7 mouse cellular contexts compared by ENCODE assay signal in the genomic region with DNA sequence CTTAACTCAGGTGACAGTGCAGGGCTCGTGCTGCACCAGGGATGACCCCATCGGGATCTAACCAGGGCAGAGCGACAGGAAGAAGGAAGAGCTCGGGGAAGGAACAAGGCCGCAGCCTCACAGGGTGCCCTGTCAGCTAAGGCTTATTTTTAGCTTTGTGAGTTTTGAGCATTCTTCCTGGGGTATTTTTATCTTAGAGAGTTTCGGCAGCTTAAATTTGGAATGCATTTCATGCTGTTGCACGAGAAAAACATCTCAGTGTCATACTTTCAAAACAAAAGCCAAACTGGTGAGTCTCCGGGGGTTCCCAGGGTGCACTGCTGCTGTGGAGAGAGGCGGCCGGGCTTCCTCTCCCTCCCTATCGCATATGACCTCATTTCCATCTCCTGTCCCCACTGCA. TPM values are rescaled to one million over a fixed set of nuclear protein-coding genes. Genes with fewer than 3 reads are reported as not detected.
DNase-seq lines count a peak whose midpoint lies in the region; ATAC-seq and TF ChIP-seq lines count a peak whose summit lies in the region.

No protein-coding gene starts in this region.

- H3K9me3 ChIP-seq in kidney, embryonic 16.5 days (ENCODE audit: low read length): no peaks in the 10 kb centered on the region

- DNase-seq in thymus, adult 2 months: no peak
- DNase-seq in thymus, postnatal 25 days: no peak
- DNase-seq in heart, adult 2 months: peak; percentile 67 to 74
- DNase-seq in cerebellum, postnatal 25 days: no peak

- TF ChIP-seq CTCF in thymus, adult 2 months (IDR thresholded peaks at IDR 0.05; ENCODE audit: borderline replicate concordance, control insufficient read depth, extremely low read depth, insufficient read depth, low read length, poor library complexity): no peak
- TF ChIP-seq CTCF in heart, adult 2 months (IDR thresholded peaks at IDR 0.05): no peak
- no peak for TF ChIP-seq CTCF in small intestine, adult 2 months (IDR thresholded peaks at IDR 0.05; ENCODE audit: extremely low read depth, insufficient read length, insufficient replicate concordance, low read depth, low read length)

- H3K9ac ChIP-seq in heart, adult 2 months (ENCODE audit: low read depth, low read length): peak overlapping the region; percentile 58; the same call in 1 of the 2 replicates
- no peak overlapping the region for H3K9ac ChIP-seq in kidney, embryonic 16.5 days (replicated peaks; ENCODE audit: low read length)

- H3K4me2 ChIP-seq in kidney, embryonic 16.5 days (replicated peaks; ENCODE audit: low read depth, low read length): no peak overlapping the region

- H3K4me3 ChIP-seq in thymus, adult 2 months (ENCODE audit: control insufficient read depth, insufficient read depth, low read length): no peak overlapping the region
- H3K4me3 ChIP-seq in heart, adult 2 months: peak overlapping the region; percentile 35
- no peak overlapping the region for H3K4me3 ChIP-seq in kidney, embryonic 16.5 days (ENCODE audit: low read length)
- H3K4me3 ChIP-seq in small intestine, adult 2 months (ENCODE audit: low read depth, low read length): no peak overlapping the region

- no peaks in the 10 kb centered on the region for H3K27me3 ChIP-seq in thymus, adult 2 months (ENCODE audit: control insufficient read depth, insufficient read depth, low read length)
- no peaks in the 10 kb centered on the region for H3K27me3 ChIP-seq in heart, adult 2 months (ENCODE audit: control insufficient read depth, insufficient read depth, low read length)
- no peaks in the 10 kb centered on the region for H3K27me3 ChIP-seq in kidney, embryonic 16.5 days (ENCODE audit: insufficient read depth, low read length)
- H3K27me3 ChIP-seq in small intestine, adult 2 months (ENCODE audit: control insufficient read depth, insufficient read depth, low read length): no peaks in the 10 kb centered on the region

- intact Hi-C loops in heart, adult 2 months (cut with DNase I): loop anchor here (1.0 kb wide), 1 partner anchor 37 kb away; no protein-coding TSS in a partner anchor

- no peak for TF ChIP-seq POLR2A in thymus, adult 2 months (IDR thresholded peaks at IDR 0.05; ENCODE audit: control insufficient read depth, extremely low read depth, insufficient read depth, low read length, poor library complexity)
- TF ChIP-seq POLR2A in heart, adult 2 months (IDR thresholded peaks at IDR 0.05; ENCODE audit: insufficient read depth, low read depth, low read length): peak; percentile 63
- TF ChIP-seq POLR2A in small intestine, adult 2 months (IDR thresholded peaks at IDR 0.05; ENCODE audit: low read depth, low read length): no peak

- H3K79me2 ChIP-seq in heart, adult 2 months (replicated peaks; ENCODE audit: control insufficient read depth, insufficient read depth, low read length): no peaks in the 10 kb centered on the region

- ATAC-seq in kidney, embryonic 16.5 days (ENCODE audit: low FRiP score, low TSS enrichment): 0 out of 2 replicates have a peak, but pooled peaks have one; percentile 54
- ATAC-seq in monocyte, adult 5-6 weeks (replicated peaks; ENCODE audit: insufficient number of reproducible peaks, low FRiP score, low TSS enrichment, poor library complexity, severe bottlenecking): no peak

- H3K27ac ChIP-seq in thymus, adult 2 months (ENCODE audit: control insufficient read depth, insufficient read depth, low read length): peak overlapping the region; percentile 15; the same call in 1 of the 2 replicates
- peak overlapping the region; percentile 81 for H3K27ac ChIP-seq in heart, adult 2 months
- peak overlapping the region; percentile 61 for H3K27ac ChIP-seq in kidney, embryonic 16.5 days (ENCODE audit: low read length)
- peak overlapping the region; percentile 39 for H3K27ac ChIP-seq in small intestine, adult 2 months (ENCODE audit: insufficient read depth, low read depth, low read length)

- H3K36me3 ChIP-seq in thymus, adult 2 months (ENCODE audit: control insufficient read depth, insufficient read depth, low read length): no peaks in the 10 kb centered on the region
- H3K36me3 ChIP-seq in heart, adult 2 months (ENCODE audit: control insufficient read depth, insufficient read depth, low read length): peaks cover 4% of the 10 kb centered on the region
- H3K36me3 ChIP-seq in kidney, embryonic 16.5 days (ENCODE audit: insufficient read depth, low read length): peaks cover 6% of the 10 kb centered on the region; the same call in 1 of the 2 replicates
- peaks cover 2% of the 10 kb centered on the region; the same call in 1 of the 2 replicates for H3K36me3 ChIP-seq in small intestine, adult 2 months (ENCODE audit: control insufficient read depth, insufficient read depth, low read length)

- 71% methylated on average over 11 of the region's 11 CpGs for WGBS in thymus, adult 2 months
- WGBS in heart, adult 2 months: 2% methylated on average over 11 of the region's 11 CpGs
- 36% methylated on average over 11 of the region's 11 CpGs for WGBS in kidney, embryonic 16.5 days
- WGBS in small intestine, adult 2 months: 74% methylated on average over 11 of the region's 11 CpGs

- TF ChIP-seq EP300 in heart, adult 2 months (IDR thresholded peaks at IDR 0.05; ENCODE audit: insufficient read depth, low read depth, low read length): no peak

- H3K4me1 ChIP-seq in thymus, adult 2 months (replicated peaks; ENCODE audit: control insufficient read depth, insufficient read depth, low read length): peaks cover 2% of the 10 kb centered on the region; the same call in 1 of the 2 replicates
- H3K4me1 ChIP-seq in heart, adult 2 months (ENCODE audit: control insufficient read depth, insufficient read depth, low read length): peaks cover 10% of the 10 kb centered on the region
- no peaks in the 10 kb centered on the region for H3K4me1 ChIP-seq in kidney, embryonic 16.5 days (ENCODE audit: insufficient read depth, low read length)
- no peaks in the 10 kb centered on the region for H3K4me1 ChIP-seq in small intestine, adult 2 months (ENCODE audit: control insufficient read depth, insufficient read depth, insufficient read length, low read length)

RNA-seq across cellular contexts. Expression of a gene that starts 37.4 kb away (rescaled TPM):
- 18.4 and 22.2 TPM in 2 replicates for polyA plus RNA-seq in thymus, adult 2 months (2012; rRNA removed)
- 100 to 1,000 TPM; 106 to 114 TPM for total RNA-seq in heart, adult 2 months (2021)
- polyA plus RNA-seq in heart, adult 2 months (2012; rRNA removed): 24.6 and 57.9 TPM in 2 replicates
- polyA plus RNA-seq in kidney, embryonic 16.5 days (2015; fragmentation: Nextera tagmentation; extraction: Ambion mirVana): 38.5 and 41.8 TPM in 2 replicates
- 5.0 and 9.6 TPM in 2 replicates for polyA plus RNA-seq in small intestine, adult 2 months (2012; rRNA removed)
- 96.7 to 110 TPM (median 107 TPM) in 3 replicates for total RNA-seq in monocyte, adult 5-6 weeks (2017)

RNA-seq across cellular contexts. Expression of a gene that starts 38.2 kb away (rescaled TPM):
- 10.3 and 13.2 TPM in 2 replicates for polyA plus RNA-seq in thymus, adult 2 months (2012; rRNA removed)
- total RNA-seq in heart, adult 2 months (2021): 10 to 100 TPM; 52.0 to 65.4 TPM
- 20.4 and 31.1 TPM in 2 replicates for polyA plus RNA-seq in heart, adult 2 months (2012; rRNA removed)
- polyA plus RNA-seq in kidney, embryonic 16.5 days (2015; fragmentation: Nextera tagmentation; extraction: Ambion mirVana): 28.3 and 30.0 TPM in 2 replicates
- 1.1 and 3.2 TPM in 2 replicates for polyA plus RNA-seq in small intestine, adult 2 months (2012; rRNA removed)
- total RNA-seq in monocyte, adult 5-6 weeks (2017): 23.3 to 39.5 TPM (median 38.4 TPM) in 3 replicates

Comparison
In these comparisons a context has a peak if more than half of its experiments do, and no peak if none do; other contexts are left out.
1. DNase-seq: peak in heart, adult 2 months (2 of 2); none in thymus, adult 2 months (single experiment), thymus, postnatal 25 days (single experiment) and cerebellum, postnatal 25 days (0 of 2).
2. H3K27ac ChIP-seq: peak in every context shown above with its lines; median percentile 81 in heart, adult 2 months; 61 in kidney, embryonic 16.5 days; 39 in small intestine, adult 2 months; 15 in thymus, adult 2 months.